Mouse (Mus musculus) megakaryocyte, embryonic 14.5 days (primary cell): Measurements from ENCODE around the gene Ntm. TPM values are rescaled to one million over a fixed set of nuclear protein-coding genes. Genes with fewer than 3 reads are reported as not detected.

Experiments
- H3K27me3 ChIP-seq: replicated peaks from 2 replicates; pipeline ENCODE3; 2012; ENCODE audit warnings: inconsistent platforms
- H3K36me3 ChIP-seq: replicated peaks from 2 replicates; pipeline ENCODE3; 2012; ENCODE audit warnings: low read length, inconsistent platforms, mixed read lengths
- H3K4me1 ChIP-seq: 2 replicates; pipeline ENCODE4 v1.6.1; 2012; ENCODE audit warnings: inconsistent platforms
- H3K4me3 ChIP-seq: replicated peaks from 2 replicates; pipeline ENCODE3; 2012; ENCODE audit warnings: moderate library complexity, mild to moderate bottlenecking, inconsistent platforms
- H3K9me3 ChIP-seq: 2 replicates; pipeline ENCODE4 v1.6.1; 2012; ENCODE audit warnings: inconsistent platforms
- FLI1 ChIP-seq: IDR thresholded peaks from 2 replicates; pipeline ENCODE4 v1.6.1; 2012; ENCODE audit warnings: low read length, inconsistent platforms, mixed read lengths
- GATA1 ChIP-seq: IDR thresholded peaks from 3 replicates; pipeline ENCODE4 v1.6.1; 2012; ENCODE audit warnings: mixed read lengths, low read length, inconsistent platforms, borderline replicate concordance
- polyA plus RNA-seq: library from polyadenylated mRNA; stranded (reverse); fragments of >175 nt; gene quantifications from 2 replicates; pipeline ENCODE4 v1.2.3, GENCODE M21; 2012; ENCODE audit warnings: low replicate concordance; ENCODE audit not compliant: insufficient read depth

The Ntm gene
- polyA plus RNA-seq, 1 experiment = not detected

- Histone ChIP-seq H3K4me1 (no peaks in the 10 kb centered on the region), H3K9me3 (peaks cover 8% of the 10 kb centered on the region), H3K4me3 (no peak overlapping the region), H3K36me3 (no peaks in the 10 kb centered on the region), H3K27me3 (no peaks in the 10 kb centered on the region)
- TF ChIP-seq GATA1 (no peak), FLI1 (no peak)
Measured at GRCm38 (mm10) chr9:29197046-29197445, 765.9 kb downstream of the Ntm start.

- Histone ChIP-seq H3K4me1 (no peaks in the 10 kb centered on the region), H3K4me3 (no peak overlapping the region), H3K36me3 (no peaks in the 10 kb centered on the region), H3K9me3 (peaks cover 20% of the 10 kb centered on the region), H3K27me3 (no peaks in the 10 kb centered on the region)
- no peak for TF ChIP-seq FLI1
- no peak for TF ChIP-seq GATA1
Measured at GRCm38 (mm10) chr9:29194265-29194664, 768.7 kb downstream of the Ntm start.

- TF ChIP-seq FLI1 (no peak), GATA1 (no peak)
- H3K9me3 ChIP-seq = peaks cover 4% of the 10 kb centered on the region
Measured at GRCm38 (mm10) chr9:29183011-29183410, 779.9 kb downstream of the Ntm start.

DNA sequence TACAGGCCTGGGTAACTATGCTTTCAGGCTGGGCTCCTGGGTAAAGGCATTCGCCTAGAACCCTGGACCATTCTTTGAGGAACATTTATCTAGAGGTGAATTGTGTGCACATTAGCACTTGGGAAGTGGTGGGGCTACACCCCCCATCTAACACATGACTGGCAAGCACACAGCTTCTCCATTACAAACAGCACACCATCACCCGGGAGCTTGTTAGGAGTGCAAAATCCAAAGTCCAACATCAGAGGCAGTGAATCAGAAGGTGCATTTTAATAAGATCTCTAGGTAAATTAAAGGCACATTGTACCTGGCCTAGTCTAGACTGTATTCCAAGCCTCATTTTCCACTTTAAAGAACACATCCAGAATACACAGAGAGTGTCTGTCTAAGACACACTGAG is 781.3 kb downstream of the Ntm start:
- H3K9me3 ChIP-seq = peaks cover 4% of the 10 kb centered on the region
- no peak for TF ChIP-seq FLI1
- TF ChIP-seq GATA1 = no peak

More at GRCm38 (mm10) chr9:29183011-29183410, 779.9 kb downstream of the Ntm start:
- Histone ChIP-seq H3K4me3 (no peak overlapping the region), H3K4me1 (no peaks in the 10 kb centered on the region), H3K27me3 (no peaks in the 10 kb centered on the region), H3K36me3 (no peaks in the 10 kb centered on the region)

DNA sequence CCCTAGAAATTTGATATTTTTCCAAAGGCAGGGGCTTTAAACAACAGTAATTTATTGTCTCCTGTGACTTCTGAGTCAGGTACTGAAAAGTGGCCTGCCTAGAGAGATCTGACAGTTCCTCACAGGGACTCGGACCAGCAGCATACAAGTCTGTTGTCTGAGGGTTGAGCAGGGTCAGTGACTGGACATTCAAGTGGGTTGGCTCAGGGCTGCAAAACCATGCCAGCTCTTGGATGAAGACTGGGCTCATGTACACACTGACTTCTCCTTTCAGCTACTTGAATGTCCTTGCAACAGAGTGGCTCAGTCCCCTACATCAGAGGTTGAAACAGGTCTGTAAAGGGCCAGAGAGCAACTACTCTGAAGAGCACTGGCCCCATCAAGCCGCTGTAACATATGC is 797.2 kb downstream of the Ntm start:
- H3K4me3 ChIP-seq = no peak overlapping the region
- no peaks in the 10 kb centered on the region for H3K4me1 ChIP-seq
- TF ChIP-seq GATA1 = no peak
- TF ChIP-seq FLI1 = no peak
- no peaks in the 10 kb centered on the region for H3K27me3 ChIP-seq
- peaks cover 15% of the 10 kb centered on the region; the same call in 1 of the 2 replicates for H3K9me3 ChIP-seq
- H3K36me3 ChIP-seq = no peaks in the 10 kb centered on the region

More for the DNA sequence above, 781.3 kb downstream of the Ntm start:
- no peaks in the 10 kb centered on the region for H3K4me1 ChIP-seq
- no peaks in the 10 kb centered on the region for H3K36me3 ChIP-seq
- no peaks in the 10 kb centered on the region for H3K27me3 ChIP-seq
- no peak overlapping the region for H3K4me3 ChIP-seq

- no peaks in the 10 kb centered on the region for H3K4me1 ChIP-seq
- no peak for TF ChIP-seq GATA1
- TF ChIP-seq FLI1 = no peak
- H3K4me3 ChIP-seq = no peak overlapping the region
- H3K9me3 ChIP-seq = peaks cover 13% of the 10 kb centered on the region; the same call in 1 of the 2 replicates
- H3K36me3 ChIP-seq = no peaks in the 10 kb centered on the region
- no peaks in the 10 kb centered on the region for H3K27me3 ChIP-seq
Measured at GRCm38 (mm10) chr9:29161059-29161642, 801.8 kb downstream of the Ntm start.

- peaks cover 2% of the 10 kb centered on the region; the same call in 1 of the 2 replicates for H3K9me3 ChIP-seq
- H3K4me3 ChIP-seq = no peak overlapping the region
- H3K27me3 ChIP-seq = no peaks in the 10 kb centered on the region
- no peaks in the 10 kb centered on the region for H3K4me1 ChIP-seq
- no peak for TF ChIP-seq FLI1
- TF ChIP-seq GATA1 = no peak
- no peaks in the 10 kb centered on the region for H3K36me3 ChIP-seq
Measured at GRCm38 (mm10) chr9:29145901-29146300, 817.0 kb downstream of the Ntm start.

GRCm38 (mm10) chr9:29136039-29136438 is 826.9 kb downstream of the Ntm start:
- no peaks in the 10 kb centered on the region for H3K27me3 ChIP-seq
- H3K4me1 ChIP-seq = no peaks in the 10 kb centered on the region
- H3K4me3 ChIP-seq = no peak overlapping the region
- H3K9me3 ChIP-seq = peaks cover 11% of the 10 kb centered on the region
- no peaks in the 10 kb centered on the region for H3K36me3 ChIP-seq
- TF ChIP-seq FLI1 (no peak), GATA1 (no peak)

DNA sequence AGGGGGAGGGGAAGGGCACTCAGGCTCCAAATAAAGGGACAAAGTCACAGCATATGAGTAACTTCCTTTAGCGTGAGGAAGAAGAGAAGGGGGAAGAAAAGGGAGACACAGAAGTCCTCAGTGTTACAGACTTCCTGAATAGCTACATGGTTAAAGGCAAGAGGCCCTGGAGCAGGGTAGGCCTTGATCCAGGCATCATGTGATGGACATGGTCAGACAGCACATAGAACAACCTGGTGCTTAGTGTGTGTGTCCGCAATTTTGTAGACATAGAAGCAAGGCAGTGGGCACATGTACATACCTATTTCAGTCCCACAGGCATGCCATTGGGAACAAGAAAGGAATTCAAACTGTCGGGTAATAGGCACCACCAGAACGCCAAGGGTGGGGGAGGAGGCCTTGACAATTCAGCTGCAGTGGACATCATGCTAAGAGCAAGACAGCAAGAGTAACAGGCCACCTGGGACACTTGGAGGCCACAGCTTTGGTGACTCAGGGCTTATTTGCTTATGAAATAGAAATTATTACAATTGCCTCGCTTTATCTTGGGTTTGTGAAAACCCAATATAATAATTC is 832.1 kb downstream of the Ntm start:
- no peak overlapping the region for H3K4me3 ChIP-seq
- H3K9me3 ChIP-seq = peaks cover 20% of the 10 kb centered on the region
- no peaks in the 10 kb centered on the region for H3K36me3 ChIP-seq
- TF ChIP-seq FLI1 = no peak
- no peaks in the 10 kb centered on the region for H3K4me1 ChIP-seq
- no peaks in the 10 kb centered on the region for H3K27me3 ChIP-seq

- no peak overlapping the region for H3K4me3 ChIP-seq
- peaks cover 20% of the 10 kb centered on the region for H3K9me3 ChIP-seq
- H3K27me3 ChIP-seq = no peaks in the 10 kb centered on the region
- H3K4me1 ChIP-seq = no peaks in the 10 kb centered on the region
- H3K36me3 ChIP-seq = no peaks in the 10 kb centered on the region
- no peak for TF ChIP-seq GATA1
- TF ChIP-seq FLI1 = no peak
Measured at GRCm38 (mm10) chr9:29130316-29130715, 832.6 kb downstream of the Ntm start.

DNA sequence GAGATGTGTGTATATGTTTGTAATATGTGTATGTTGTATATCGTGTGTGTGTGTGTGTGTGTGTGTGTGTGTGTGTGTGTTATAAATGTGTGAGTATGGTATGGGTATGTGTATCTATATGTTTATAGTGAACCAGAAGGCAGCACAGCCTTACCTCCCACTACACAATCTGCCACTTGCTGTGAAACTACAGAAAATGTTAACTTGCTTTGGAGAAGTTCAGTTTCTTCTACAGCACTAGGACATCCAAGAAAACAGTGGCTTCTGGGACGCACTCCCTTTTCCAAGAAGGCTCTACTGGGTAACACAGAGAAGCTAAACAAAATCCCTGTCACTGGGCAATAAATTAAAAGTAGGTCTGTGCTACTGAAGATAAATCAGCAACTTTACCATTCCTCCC is 834.5 kb downstream of the Ntm start:
- peaks cover 26% of the 10 kb centered on the region for H3K9me3 ChIP-seq
- no peaks in the 10 kb centered on the region for H3K27me3 ChIP-seq
- no peaks in the 10 kb centered on the region for H3K36me3 ChIP-seq
- H3K4me1 ChIP-seq = no peaks in the 10 kb centered on the region
- no peak overlapping the region for H3K4me3 ChIP-seq
- TF ChIP-seq FLI1 = no peak
- no peak for TF ChIP-seq GATA1
